Mouse (Mus musculus): ENCODE data around the gene Tmod3. TPM values are rescaled to one million over a fixed set of nuclear protein-coding genes. Genes with fewer than 3 reads are reported as not detected.

Gene Tmod3
- total and polyA plus RNA-seq, 3 experiments: 29.9 to 46.4 TPM; not detected in 1

- TF ChIP-seq RCOR1 (IDR thresholded peaks at IDR 0.05; ENCODE audit: low read depth, low read length): no peak
- TF ChIP-seq MYB (IDR thresholded peaks at IDR 0.05; ENCODE audit: low read depth, low read length): no peak
- no peak for TF ChIP-seq TBP (IDR thresholded peaks at IDR 0.05; ENCODE audit: low read depth, low read length)
- no peak for TF ChIP-seq ZNF384 (IDR thresholded peaks at IDR 0.05; ENCODE audit: low read depth, low read length)
- TF ChIP-seq TAL1 (IDR thresholded peaks at IDR 0.05; ENCODE audit: low read length): no peak
- no peak for TF ChIP-seq MAFK (IDR thresholded peaks at IDR 0.05; ENCODE audit: borderline replicate concordance, low read depth, low read length)
- TF ChIP-seq RAD21 (IDR thresholded peaks at IDR 0.05; ENCODE audit: low read depth, low read length): no peak
- TF ChIP-seq MYC (IDR thresholded peaks at IDR 0.05; ENCODE audit: low read depth, low read length): no peak
- TF ChIP-seq CTCF (IDR thresholded peaks at IDR 0.05 in 2 of 3, conservative IDR thresholded peaks at IDR 0.05 in 1 of 3; ENCODE audit: control insufficient read depth in 1 of 3, insufficient read depth in 1 of 3, low read depth in 2 of 3, low read length in 3 of 3, poor library complexity in 1 of 3, severe bottlenecking in 1 of 3): no peak
- no peak for TF ChIP-seq MEF2A (IDR thresholded peaks at IDR 0.05; ENCODE audit: extremely low read depth, insufficient replicate concordance, low read depth, low read length, poor library complexity, severe bottlenecking)
- no peak for TF ChIP-seq NELFE (IDR thresholded peaks at IDR 0.05; ENCODE audit: low read depth, low read length)
- no peak for TF ChIP-seq KAT2A (conservative IDR thresholded peaks at IDR 0.05; ENCODE audit: low read depth, low read length)
- TF ChIP-seq CHD2 (IDR thresholded peaks at IDR 0.05; ENCODE audit: low read length): no peak
- no peak for TF ChIP-seq MXI1 (IDR thresholded peaks at IDR 0.05; ENCODE audit: low read depth, low read length)
- no peak for TF ChIP-seq GABPA (IDR thresholded peaks at IDR 0.05; ENCODE audit: low read depth, low read length)
- TF ChIP-seq ZMIZ1 (IDR thresholded peaks at IDR 0.05; ENCODE audit: low read depth, low read length): no peak
- TF ChIP-seq SIN3A (IDR thresholded peaks at IDR 0.05; ENCODE audit: low read length): no peak
- no peak overlapping the region for H3K9ac ChIP-seq (ENCODE audit: control insufficient read depth, low read depth, low read length, poor library complexity, severe bottlenecking)
- no peak overlapping the region for H3K4me3 ChIP-seq (ENCODE audit: control insufficient read depth in 1 of 2, insufficient read depth in 1 of 2, low read depth in 2 of 2, low read length in 2 of 2)
- H3K27ac ChIP-seq (ENCODE audit: control insufficient read depth, low read depth, low read length): no peak overlapping the region
- H3K9me3 ChIP-seq (replicated peaks; ENCODE audit: insufficient read depth, low read length): no peaks in the 10 kb centered on the region
- H3K4me1 ChIP-seq (ENCODE audit: control insufficient read depth in 1 of 2, insufficient read depth in 2 of 2, low read length in 2 of 2): peaks cover 0 to 7% of the 10 kb centered on the region in 2 experiments; a peak in 1 of 4 replicates
- peaks cover 0 to 6% of the 10 kb centered on the region in 2 experiments; a peak in 2 of 4 replicates for H3K36me3 ChIP-seq (ENCODE audit: control insufficient read depth in 1 of 2, insufficient read depth in 2 of 2, low read length in 2 of 2)
- H3K27me3 ChIP-seq (ENCODE audit: control insufficient read depth in 1 of 2, insufficient read depth in 2 of 2, low read length in 2 of 2): no peaks in the 10 kb centered on the region
- H3K79me2 ChIP-seq (ENCODE audit: control insufficient read depth, insufficient read depth, low read length, poor library complexity): no peaks in the 10 kb centered on the region
- peak; percentile 28 for DNase-seq (ENCODE audit: low read depth, low spot score)
These were observed 8.9 kb upstream of the Tmod3 start for GRCm38 (mm10) chr9:75568399-75568798.

GRCm38 (mm10) chr9:75564892-75565291 is 5.4 kb upstream of the Tmod3 start:
- no peak overlapping the region for H3K27ac ChIP-seq (ENCODE audit: control insufficient read depth, low read depth, low read length)
- H3K4me1 ChIP-seq (ENCODE audit: control insufficient read depth in 1 of 2, insufficient read depth in 2 of 2, low read length in 2 of 2): peaks cover 0 to 11% of the 10 kb centered on the region in 2 experiments; a peak in 2 of 4 replicates
- DNase-seq (ENCODE audit: low read depth, low spot score): no peak
- peaks cover 0 to 11% of the 10 kb centered on the region in 2 experiments; a peak in 2 of 4 replicates for H3K36me3 ChIP-seq (ENCODE audit: control insufficient read depth in 1 of 2, insufficient read depth in 2 of 2, low read length in 2 of 2)
- H3K9me3 ChIP-seq (replicated peaks; ENCODE audit: insufficient read depth, low read length): no peaks in the 10 kb centered on the region
- no peak overlapping the region for H3K4me3 ChIP-seq (ENCODE audit: control insufficient read depth in 1 of 2, insufficient read depth in 1 of 2, low read depth in 2 of 2, low read length in 2 of 2)
- TF ChIP-seq POLR2AphosphoS5 (IDR thresholded peaks at IDR 0.05; ENCODE audit: borderline replicate concordance, low read depth, low read length): no peak
- TF ChIP-seq CHD1 (IDR thresholded peaks at IDR 0.05; ENCODE audit: low read depth, low read length): no peak
- no peak for TF ChIP-seq SMC3 (IDR thresholded peaks at IDR 0.05; ENCODE audit: low read depth, low read length)
- no peak for TF ChIP-seq TAL1 (IDR thresholded peaks at IDR 0.05; ENCODE audit: low read length)
- no peak for TF ChIP-seq ZNF384 (IDR thresholded peaks at IDR 0.05; ENCODE audit: low read depth, low read length)
- TF ChIP-seq CTCF (IDR thresholded peaks at IDR 0.05 in 2 of 3, conservative IDR thresholded peaks at IDR 0.05 in 1 of 3; ENCODE audit: control insufficient read depth in 1 of 3, insufficient read depth in 1 of 3, low read depth in 2 of 3, low read length in 3 of 3, poor library complexity in 1 of 3, severe bottlenecking in 1 of 3): no peak
- no peak for TF ChIP-seq MEF2A (IDR thresholded peaks at IDR 0.05; ENCODE audit: extremely low read depth, insufficient replicate concordance, low read depth, low read length, poor library complexity, severe bottlenecking)
- no peak for TF ChIP-seq GABPA (IDR thresholded peaks at IDR 0.05; ENCODE audit: low read depth, low read length)
- no peak for TF ChIP-seq ETS1 (IDR thresholded peaks at IDR 0.05; ENCODE audit: low read depth, low read length)
- no peak for TF ChIP-seq BHLHE40 (IDR thresholded peaks at IDR 0.05; ENCODE audit: borderline replicate concordance, low read depth, low read length)
- no peak for TF ChIP-seq MXI1 (IDR thresholded peaks at IDR 0.05; ENCODE audit: low read depth, low read length)
- TF ChIP-seq POLR2A (IDR thresholded peaks at IDR 0.05; ENCODE audit: control insufficient read depth in 1 of 2, insufficient read depth in 1 of 2, low read depth in 1 of 2, low read length in 2 of 2, poor library complexity in 1 of 2): no peak
- no peak for TF ChIP-seq E2F4 (IDR thresholded peaks at IDR 0.05; ENCODE audit: borderline replicate concordance, low read depth, low read length)
- no peak for TF ChIP-seq ZC3H11A (IDR thresholded peaks at IDR 0.05; ENCODE audit: low read depth, low read length)
- TF ChIP-seq RAD21 (IDR thresholded peaks at IDR 0.05; ENCODE audit: low read depth, low read length): no peak
- TF ChIP-seq MAFK (IDR thresholded peaks at IDR 0.05; ENCODE audit: borderline replicate concordance, low read depth, low read length): no peak
- no peak for TF ChIP-seq USF2 (IDR thresholded peaks at IDR 0.05; ENCODE audit: borderline replicate concordance in 1 of 2, insufficient read depth in 1 of 2, low read depth in 1 of 2, low read length in 2 of 2)
- no peak for TF ChIP-seq ZMIZ1 (IDR thresholded peaks at IDR 0.05; ENCODE audit: low read depth, low read length)
- no peak for TF ChIP-seq UBTF (IDR thresholded peaks at IDR 0.05; ENCODE audit: borderline replicate concordance, insufficient read depth, low read depth, low read length)
- H3K27me3 ChIP-seq (ENCODE audit: control insufficient read depth in 1 of 2, insufficient read depth in 2 of 2, low read length in 2 of 2): no peaks in the 10 kb centered on the region
- no peaks in the 10 kb centered on the region for H3K79me2 ChIP-seq (ENCODE audit: control insufficient read depth, insufficient read depth, low read length, poor library complexity)
- H3K9ac ChIP-seq (ENCODE audit: control insufficient read depth, low read depth, low read length, poor library complexity, severe bottlenecking): no peak overlapping the region

All from MEL (cell line).